Mouse (Mus musculus) MEL (cell line): ENCODE measurements at regions not wholly inside any gene's neighbourhood (a gene's known extent, or its start where the extent isn't known, plus 50 kb on each side); places are given as distances from the start of the nearest gene placed in this dataset.

Experiments used
- DNase-seq: peaks from one replicate; pipeline ENCODE4 v3.0.0; 2011; ENCODE audit warnings: low read depth, low spot score
- H3K27ac ChIP-seq: 2 replicates; pipeline ENCODE4 v1.5.1; 2012; ENCODE audit warnings: low read depth, mild to moderate bottlenecking, control low read depth, low read length, moderate library complexity; ENCODE audit not compliant: control insufficient read depth
- H3K27me3 ChIP-seq, 2 experiments: fragments of 150-350 bp in 1 of 2; sonication (generic) in 1 of 2; 2 replicates each; pipeline ENCODE4 v1.6.1; 2012; ENCODE audit warnings: low read length in 2 of 2, mild to moderate bottlenecking in 2 of 2, improper control_type of control experiment in 1 of 2, moderate library complexity in 1 of 2; ENCODE audit not compliant: insufficient read depth in 2 of 2, control insufficient read depth in 1 of 2
- H3K36me3 ChIP-seq, 2 experiments: 2 replicates each; pipeline ENCODE4 v1.6.1; 2012 to 2014; ENCODE audit warnings: low read length in 2 of 2, improper control_type of control experiment in 1 of 2, inconsistent platforms in 1 of 2, mild to moderate bottlenecking in 1 of 2; ENCODE audit not compliant: insufficient read depth in 2 of 2, control insufficient read depth in 1 of 2
- H3K4me1 ChIP-seq, 2 experiments: fragments of 150-350 bp in 1 of 2; sonication (generic) in 1 of 2; 2 replicates each; pipeline ENCODE4 v1.6.1; 2012; ENCODE audit warnings: low read length in 2 of 2, improper control_type of control experiment in 1 of 2, mild to moderate bottlenecking in 1 of 2; ENCODE audit not compliant: insufficient read depth in 2 of 2, control insufficient read depth in 1 of 2
- H3K4me3 ChIP-seq, 2 experiments: fragments of 150-350 bp in 1 of 2; sonication (generic) in 1 of 2; 2 replicates each; pipeline ENCODE4 v1.5.1; 2012; ENCODE audit warnings: low read depth in 2 of 2, low read length in 2 of 2, mild to moderate bottlenecking in 2 of 2, moderate library complexity in 2 of 2, control low read depth in 1 of 2, improper control_type of control experiment in 1 of 2; ENCODE audit not compliant: control insufficient read depth in 1 of 2, insufficient read depth in 1 of 2
- H3K79me2 ChIP-seq: 2 replicates; pipeline ENCODE4 v1.6.1; 2012; ENCODE audit warnings: mild to moderate bottlenecking, low read length, moderate library complexity; ENCODE audit not compliant: control insufficient read depth, poor library complexity, insufficient read depth
- H3K9ac ChIP-seq: 2 replicates; pipeline ENCODE4 v1.6.1; 2012; ENCODE audit warnings: low read depth, mild to moderate bottlenecking, control low read depth, low read length, moderate library complexity; ENCODE audit not compliant: control insufficient read depth, poor library complexity, severe bottlenecking
- H3K9me3 ChIP-seq: fragments of 150-350 bp; sonication (generic); replicated peaks from 2 replicates; pipeline ENCODE4 v1.6.1; 2012; ENCODE audit warnings: mild to moderate bottlenecking, low read length, improper control_type of control experiment, moderate library complexity; ENCODE audit not compliant: insufficient read depth
- CTCF ChIP-seq, 3 experiments: IDR thresholded peaks in 2 of 3; conservative IDR thresholded peaks in 1 of 3; 2 replicates each; pipeline ENCODE4 v1.5.1; 2011 to 2012; ENCODE audit warnings: low read length in 3 of 3, low read depth in 2 of 3, mild to moderate bottlenecking in 2 of 3, improper control_type of control experiment in 1 of 3, inconsistent platforms in 1 of 3, mixed read lengths in 1 of 3, moderate library complexity in 1 of 3; ENCODE audit not compliant: control insufficient read depth in 1 of 3, insufficient read depth in 1 of 3, poor library complexity in 1 of 3, severe bottlenecking in 1 of 3
- EP300 ChIP-seq, 2 experiments: IDR thresholded peaks; 2 replicates each; pipeline ENCODE4 v1.6.1; 2011; ENCODE audit warnings: improper control_type of control experiment in 2 of 2, low read length in 2 of 2, low read depth in 1 of 2, mild to moderate bottlenecking in 1 of 2
- GATA1 ChIP-seq: IDR thresholded peaks from 2 replicates; pipeline ENCODE4 v1.6.1; 2011; ENCODE audit warnings: low read depth, low read length, improper control_type of control experiment
- HCFC1 ChIP-seq: IDR thresholded peaks from 2 replicates; pipeline ENCODE4 v1.6.1; 2012; ENCODE audit warnings: low read depth, mild to moderate bottlenecking, inconsistent platforms, low read length, improper control_type of control experiment, moderate library complexity
- JUND ChIP-seq: IDR thresholded peaks from 2 replicates; pipeline ENCODE4 v1.6.1; 2011; ENCODE audit warnings: low read depth, mild to moderate bottlenecking, improper control_type of control experiment, low read length
- MAFK ChIP-seq: IDR thresholded peaks from 2 replicates; pipeline ENCODE4 v1.6.1; 2011; ENCODE audit warnings: low read depth, mild to moderate bottlenecking, low read length, improper control_type of control experiment, borderline replicate concordance
- MAX ChIP-seq: IDR thresholded peaks from 2 replicates; pipeline ENCODE4 v1.6.1; 2011; ENCODE audit warnings: low read length, improper control_type of control experiment
- MAZ ChIP-seq: IDR thresholded peaks from 2 replicates; pipeline ENCODE4 v1.6.1; 2012; ENCODE audit warnings: low read depth, mild to moderate bottlenecking, inconsistent platforms, low read length, improper control_type of control experiment
- MYB ChIP-seq: IDR thresholded peaks from 2 replicates; pipeline ENCODE4 v1.6.1; 2011; ENCODE audit warnings: mild to moderate bottlenecking, low read depth, low read length, improper control_type of control experiment
- NELFE ChIP-seq: IDR thresholded peaks from 2 replicates; pipeline ENCODE4 v1.6.1; 2011; ENCODE audit warnings: low read depth, low read length, improper control_type of control experiment
- NRF1 ChIP-seq: IDR thresholded peaks from 2 replicates; pipeline ENCODE4 v1.6.1; 2014; ENCODE audit warnings: low read depth, mild to moderate bottlenecking, inconsistent platforms, low read length, improper control_type of control experiment, moderate library complexity; ENCODE audit not compliant: poor library complexity, insufficient read depth, severe bottlenecking
- POLR2A ChIP-seq, 2 experiments: IDR thresholded peaks; 2 replicates each; pipeline ENCODE4 v1.6.1; 2011 to 2012; ENCODE audit warnings: low read length in 2 of 2, mild to moderate bottlenecking in 2 of 2, control low read depth in 1 of 2, improper control_type of control experiment in 1 of 2, low read depth in 1 of 2, moderate library complexity in 1 of 2; ENCODE audit not compliant: control insufficient read depth in 1 of 2, insufficient read depth in 1 of 2, poor library complexity in 1 of 2
- POLR2AphosphoS2 ChIP-seq: IDR thresholded peaks from 2 replicates; pipeline ENCODE4 v1.6.1; 2011; ENCODE audit warnings: low read length, improper control_type of control experiment
- RAD21 ChIP-seq: IDR thresholded peaks from 2 replicates; pipeline ENCODE4 v1.6.1; 2011; ENCODE audit warnings: mild to moderate bottlenecking, low read depth, low read length, improper control_type of control experiment
- SIN3A ChIP-seq: IDR thresholded peaks from 2 replicates; pipeline ENCODE4 v1.6.1; 2012; ENCODE audit warnings: low read length, improper control_type of control experiment, inconsistent platforms
- SMC3 ChIP-seq: IDR thresholded peaks from 2 replicates; pipeline ENCODE4 v1.6.1; 2011; ENCODE audit warnings: low read depth, low read length, improper control_type of control experiment
- TAL1 ChIP-seq: IDR thresholded peaks from 2 replicates; pipeline ENCODE4 v1.6.1; 2012; ENCODE audit warnings: mild to moderate bottlenecking, inconsistent platforms, low read length, moderate library complexity, mixed read lengths
- TBP ChIP-seq: IDR thresholded peaks from 2 replicates; pipeline ENCODE4 v1.8.0; 2011; ENCODE audit warnings: low read depth, low read length, improper control_type of control experiment
- UBTF ChIP-seq: IDR thresholded peaks from 2 replicates; pipeline ENCODE4 v1.6.1; 2012; ENCODE audit warnings: low read depth, mild to moderate bottlenecking, inconsistent platforms, low read length, improper control_type of control experiment, moderate library complexity, borderline replicate concordance; ENCODE audit not compliant: insufficient read depth
- ZKSCAN1 ChIP-seq: IDR thresholded peaks from 2 replicates; pipeline ENCODE4 v1.6.1; 2012; ENCODE audit warnings: low read depth, mild to moderate bottlenecking, inconsistent platforms, low read length, improper control_type of control experiment, moderate library complexity

DNA sequence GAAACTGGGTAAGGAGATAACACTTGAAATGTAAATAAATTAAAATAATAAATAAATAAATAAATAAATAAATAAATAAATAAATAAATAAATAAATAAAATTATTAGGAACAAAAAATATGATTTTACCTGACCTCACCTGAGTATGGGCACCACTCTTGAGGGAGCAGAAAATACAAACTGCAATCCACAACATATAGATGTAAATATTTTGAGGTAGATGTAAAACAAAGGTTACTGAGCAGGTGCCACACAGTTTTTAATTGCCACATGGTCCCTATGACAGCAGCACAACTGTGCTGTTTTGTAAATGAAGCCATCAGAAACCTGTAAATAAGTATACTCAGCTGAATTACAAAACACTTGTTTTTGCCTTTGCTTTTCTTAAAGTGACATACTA lies 576.7 kb upstream of the Impg1 start:
- Histone ChIP-seq H3K9me3 (no peaks in the 10 kb centered on the region), H3K9ac (no peak overlapping the region)

More for the DNA sequence above, 576.7 kb upstream of the Impg1 start:
- H3K79me2 ChIP-seq = no peaks in the 10 kb centered on the region
- H3K4me3 ChIP-seq = no peak overlapping the region
- H3K27ac ChIP-seq = no peak overlapping the region
- H3K27me3 ChIP-seq = no peaks in the 10 kb centered on the region
- H3K36me3 ChIP-seq = no peaks in the 10 kb centered on the region
- DNase-seq = no peak
- TF ChIP-seq POLR2AphosphoS2 (no peak), MAZ (no peak), UBTF (no peak), GATA1 (no peak), NELFE (no peak), POLR2A (IDR thresholded peaks at IDR 0.05; ENCODE audit: control insufficient read depth in 1 of 2, insufficient read depth in 1 of 2, low read depth in 1 of 2, low read length in 2 of 2, poor library complexity in 1 of 2) (no peak), EP300 (IDR thresholded peaks at IDR 0.05; ENCODE audit: low read depth in 1 of 2, low read length in 2 of 2) (no peak), MYB (no peak), SMC3 (no peak), SIN3A (no peak), MAFK (no peak), JUND (no peak), HCFC1 (no peak), MAX (no peak), ZKSCAN1 (no peak), NRF1 (no peak), CTCF (IDR thresholded peaks at IDR 0.05 in 2 of 3, conservative IDR thresholded peaks at IDR 0.05 in 1 of 3; ENCODE audit: control insufficient read depth in 1 of 3, insufficient read depth in 1 of 3, low read depth in 2 of 3, low read length in 3 of 3, poor library complexity in 1 of 3, severe bottlenecking in 1 of 3) (no peak), RAD21 (no peak), TAL1 (no peak), TBP (no peak)
- no peaks in the 10 kb centered on the region for H3K4me1 ChIP-seq
